Mouse (Mus musculus) gastrocnemius, postnatal 36 days (tissue): Measurements from ENCODE around the gene Tex14. TPM values are rescaled to one million over a fixed set of nuclear protein-coding genes. Genes with fewer than 3 reads are reported as not detected.
"Not testable (repeated sequence)": the region's sequence is repeated elsewhere in the genome, so short reads cannot be mapped to it uniquely, and the experiment has no call there.

Source experiments
- DNase-seq, 2 experiments: peaks; one replicate each; pipeline ENCODE4 v3.0.0; 2022
- intact Hi-C: fragments of 180-260 bp; cut with DNase I; formaldehyde crosslinking; loops from one replicate; pipeline ENCODE4 v1.15.1; 2025
- total RNA-seq, 2 experiments: library from RNA; stranded (reverse); gene quantifications; 2 replicates each; pipeline ENCODE4 v1.2.3; 2021

Tex14 gene
- total RNA-seq, 2 experiments from 2014 or later, result not detected

GRCm38 (mm10) chr11:87465990-87466593, 61.2 kb downstream of the Tex14 start:
- DNase-seq, result no peak
- intact Hi-C loops, result no loop called here

- intact Hi-C loops, result no loop called here
Observed at GRCm38 (mm10) chr11:87467491-87468277, 62.8 kb downstream of the Tex14 start.

GRCm38 (mm10) chr11:87468278-87468655, 63.4 kb downstream of the Tex14 start:
- no peak for DNase-seq
- intact Hi-C loops, result no loop called here

More at GRCm38 (mm10) chr11:87467491-87468277, 62.8 kb downstream of the Tex14 start:
- no peak for DNase-seq

GRCm38 (mm10) chr11:87468706-87469315, 63.9 kb downstream of the Tex14 start:
- DNase-seq, result no peak
- intact Hi-C loops, result no loop called here

- intact Hi-C loops, result loop anchor here (2.0 kb wide), 1 partner anchor 44 kb away; no protein-coding TSS in a partner anchor
- peak; percentile 56 to 64 for DNase-seq
Observed at GRCm38 (mm10) chr11:87470807-87471698, 66.2 kb downstream of the Tex14 start.

- DNase-seq, result not testable (repeated sequence)
- intact Hi-C loops, result loop anchor here (2.0 kb wide), 1 partner anchor 45 kb away; no protein-coding TSS in a partner anchor
Observed at GRCm38 (mm10) chr11:87471699-87471997, 66.8 kb downstream of the Tex14 start.

- DNase-seq, intact Hi-C loops: not testable (repeated sequence)
Observed at GRCm38 (mm10) chr11:87472058-87472457, 67.2 kb downstream of the Tex14 start.

- intact Hi-C loops, DNase-seq: not testable (repeated sequence)
Observed at GRCm38 (mm10) chr11:87479172-87479571, 74.3 kb downstream of the Tex14 start.

GRCm38 (mm10) chr11:87483796-87484326, 79.0 kb downstream of the Tex14 start:
- intact Hi-C loops, result no loop called here
- no peak for DNase-seq

- intact Hi-C loops, result no loop called here
- DNase-seq, result no peak
Observed at GRCm38 (mm10) chr11:87488948-87489347, 84.1 kb downstream of the Tex14 start.

GRCm38 (mm10) chr11:87504690-87505214, 99.9 kb downstream of the Tex14 start:
- DNase-seq, result no peak
- intact Hi-C loops, result loop anchor here (5.0 kb wide), 1 partner anchor 292 kb away; no protein-coding TSS in a partner anchor

GRCm38 (mm10) chr11:87506502-87506901, 101.6 kb downstream of the Tex14 start:
- no peak for DNase-seq
- intact Hi-C loops, result no loop called here

GRCm38 (mm10) chr11:87507043-87507442, 102.2 kb downstream of the Tex14 start:
- intact Hi-C loops, result no loop called here
- DNase-seq, result no peak

- intact Hi-C loops, result loop anchor here (5.0 kb wide), 1 partner anchor 307 kb away; no protein-coding TSS in a partner anchor
- no peak for DNase-seq
Observed at GRCm38 (mm10) chr11:87519260-87519659, 114.4 kb downstream of the Tex14 start.

GRCm38 (mm10) chr11:87523466-87523865, 118.6 kb downstream of the Tex14 start:
- intact Hi-C loops, result no loop called here
- no peak for DNase-seq

- DNase-seq, result no peak
- intact Hi-C loops, result no loop called here
Observed at GRCm38 (mm10) chr11:87523967-87524366, 119.1 kb downstream of the Tex14 start.

- intact Hi-C loops, result no loop called here
Observed at GRCm38 (mm10) chr11:87524780-87525179, 119.9 kb downstream of the Tex14 start.

GRCm38 (mm10) chr11:87527364-87527763, 122.5 kb downstream of the Tex14 start:
- DNase-seq, result no peak

More at GRCm38 (mm10) chr11:87524780-87525179, 119.9 kb downstream of the Tex14 start:
- DNase-seq, result no peak

GRCm38 (mm10) chr11:87527990-87528389, 123.1 kb downstream of the Tex14 start:
- no peak for DNase-seq
- intact Hi-C loops, result no loop called here

More at GRCm38 (mm10) chr11:87527364-87527763, 122.5 kb downstream of the Tex14 start:
- intact Hi-C loops, result no loop called here

GRCm38 (mm10) chr11:87531695-87532094, 126.8 kb downstream of the Tex14 start:
- no peak for DNase-seq
- intact Hi-C loops, result no loop called here
